Mouse (Mus musculus): Measurements from ENCODE around the gene Plpp1.
A peak's percentile ranks its signal among the peaks of the same experiment; 100 is the strongest.

The Plpp1 gene

DNA sequence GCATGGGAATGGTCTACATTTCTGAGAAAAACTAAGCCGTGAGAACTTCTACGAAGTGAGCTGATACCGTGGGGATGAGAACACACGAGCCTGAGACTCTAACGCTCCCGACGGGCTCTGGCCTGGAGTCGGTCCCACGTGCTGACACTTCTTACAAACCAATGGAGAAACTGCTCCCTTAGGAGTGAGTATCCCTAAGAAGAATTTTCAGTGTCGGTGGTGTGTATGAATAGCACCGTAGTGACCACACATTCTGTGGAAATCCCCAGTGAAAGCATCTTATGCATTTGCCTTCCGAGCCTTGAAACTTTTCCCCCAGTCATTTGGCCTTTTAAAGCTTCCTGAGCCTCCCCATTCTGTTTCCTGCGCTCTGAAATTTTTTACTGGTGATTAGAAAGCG, 27.7 kb upstream of the Plpp1 start:
- no peak for DNase-seq (ENCODE audit: low spot score in 2 of 2)

GRCm38 (mm10) chr13:112773991-112774675, 26.5 kb upstream of the Plpp1 start:
- DNase-seq (ENCODE audit: low spot score in 2 of 2): no peak

- no peak for DNase-seq (ENCODE audit: low spot score in 2 of 2)
Observed at GRCm38 (mm10) chr13:112775856-112776255, 24.7 kb upstream of the Plpp1 start.

- DNase-seq (ENCODE audit: low spot score in 2 of 2): no peak
Observed at GRCm38 (mm10) chr13:112778407-112778806, 22.2 kb upstream of the Plpp1 start.

- DNase-seq (ENCODE audit: low spot score in 2 of 2): no peak
Observed at GRCm38 (mm10) chr13:112785305-112785704, 15.3 kb upstream of the Plpp1 start.

GRCm38 (mm10) chr13:112786142-112786541, 14.4 kb upstream of the Plpp1 start:
- no peak for DNase-seq (ENCODE audit: low spot score in 2 of 2)

DNA sequence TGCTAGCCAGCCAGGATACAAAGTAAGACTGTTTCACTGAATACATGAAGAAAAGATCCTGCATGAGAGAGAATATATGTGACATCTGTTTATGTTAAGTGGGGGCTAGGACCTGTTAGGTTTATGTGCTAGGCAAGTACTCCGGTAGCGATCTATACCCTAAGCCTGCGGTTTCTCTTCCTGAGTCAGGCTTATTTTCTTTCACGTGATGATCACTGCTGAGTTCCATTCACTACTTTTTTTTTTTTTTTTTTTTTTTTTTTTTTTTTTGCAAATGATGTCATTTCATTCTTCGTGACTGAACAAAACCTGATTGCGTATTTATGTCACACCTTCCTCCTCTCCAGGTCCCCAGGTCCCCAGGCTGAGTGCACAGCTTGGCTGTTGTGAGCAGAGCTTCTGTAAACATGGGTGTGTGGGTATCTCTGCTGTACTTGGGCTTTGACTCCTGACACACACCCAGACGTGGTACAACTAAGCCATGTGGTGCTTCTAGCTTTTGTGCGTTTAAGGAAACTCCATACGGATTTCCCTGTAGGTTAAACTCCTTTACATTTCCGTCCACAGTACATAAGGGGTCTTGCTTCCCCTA, 13.6 kb upstream of the Plpp1 start:
- no peak for DNase-seq (ENCODE audit: low spot score in 2 of 2)

GRCm38 (mm10) chr13:112790774-112791173, 9.8 kb upstream of the Plpp1 start:
- no peak for DNase-seq (ENCODE audit: low spot score in 2 of 2)

GRCm38 (mm10) chr13:112791906-112792305, 8.7 kb upstream of the Plpp1 start:
- DNase-seq (ENCODE audit: low spot score in 2 of 2): no peak

DNA sequence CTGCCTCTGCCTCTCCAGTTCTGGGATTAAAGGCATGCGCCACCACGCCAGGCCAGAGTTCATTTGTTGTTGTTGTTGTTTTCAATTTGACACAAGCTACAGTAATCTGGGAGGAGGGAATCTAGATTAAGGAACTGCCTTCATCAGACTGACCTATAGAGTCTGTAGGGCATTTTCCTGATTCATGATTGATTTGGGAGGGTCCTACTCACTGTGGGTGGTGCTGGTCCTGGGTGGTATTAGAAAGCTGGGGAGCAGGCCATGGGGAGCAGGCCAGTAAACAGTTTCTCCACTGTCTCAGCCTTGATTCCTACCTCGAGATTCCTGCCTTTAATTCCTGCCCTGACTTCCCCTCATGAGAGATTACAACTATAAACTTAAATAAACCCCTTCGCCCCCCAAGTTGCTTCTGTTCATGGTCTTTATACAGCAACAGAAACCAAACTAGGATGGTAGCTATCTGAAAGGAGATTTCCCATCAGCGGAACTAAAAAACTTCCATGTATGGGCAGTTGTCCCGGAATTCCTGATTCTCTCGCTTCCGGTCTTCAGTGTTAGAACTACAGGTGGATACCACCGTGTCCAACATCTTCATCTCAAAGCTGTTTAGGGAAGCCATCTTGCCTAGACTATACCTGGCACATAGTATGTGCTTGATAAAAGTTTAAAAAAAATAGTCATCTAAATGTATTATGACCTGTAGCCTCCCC, 2.2 kb upstream of the Plpp1 start:
- no peak for DNase-seq (ENCODE audit: low spot score in 2 of 2)

GRCm38 (mm10) chr13:112798953-112799305, 1.7 kb upstream of the Plpp1 start:
- no peak for DNase-seq (ENCODE audit: low spot score in 2 of 2)

DNA sequence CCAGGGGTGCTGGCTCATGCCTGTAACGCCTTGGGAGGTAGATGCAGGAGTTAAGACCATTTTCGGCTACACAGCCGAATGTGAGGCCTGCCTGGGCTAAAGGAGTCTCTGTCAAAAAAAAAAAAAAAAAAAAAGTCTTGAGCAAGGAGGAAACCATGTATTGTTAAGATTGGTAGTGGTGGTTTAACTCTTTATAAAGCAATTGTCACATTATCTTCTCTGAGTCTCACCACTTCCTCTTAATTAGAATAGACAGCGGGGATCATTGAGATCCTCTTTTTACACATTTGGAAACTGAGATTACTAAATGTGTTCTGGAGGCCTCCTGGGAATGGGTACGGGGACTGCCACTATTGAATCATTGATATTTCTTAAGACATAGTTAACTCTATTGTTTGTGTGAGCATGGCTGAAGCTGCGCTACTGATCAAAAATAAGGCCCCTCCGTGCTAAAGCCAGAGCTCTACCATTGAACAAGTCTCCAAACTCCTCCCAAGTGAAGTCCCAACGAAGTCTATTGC, 811 bp upstream of the Plpp1 start:
- DNase-seq (ENCODE audit: low spot score in 2 of 2): no peak

DNA sequence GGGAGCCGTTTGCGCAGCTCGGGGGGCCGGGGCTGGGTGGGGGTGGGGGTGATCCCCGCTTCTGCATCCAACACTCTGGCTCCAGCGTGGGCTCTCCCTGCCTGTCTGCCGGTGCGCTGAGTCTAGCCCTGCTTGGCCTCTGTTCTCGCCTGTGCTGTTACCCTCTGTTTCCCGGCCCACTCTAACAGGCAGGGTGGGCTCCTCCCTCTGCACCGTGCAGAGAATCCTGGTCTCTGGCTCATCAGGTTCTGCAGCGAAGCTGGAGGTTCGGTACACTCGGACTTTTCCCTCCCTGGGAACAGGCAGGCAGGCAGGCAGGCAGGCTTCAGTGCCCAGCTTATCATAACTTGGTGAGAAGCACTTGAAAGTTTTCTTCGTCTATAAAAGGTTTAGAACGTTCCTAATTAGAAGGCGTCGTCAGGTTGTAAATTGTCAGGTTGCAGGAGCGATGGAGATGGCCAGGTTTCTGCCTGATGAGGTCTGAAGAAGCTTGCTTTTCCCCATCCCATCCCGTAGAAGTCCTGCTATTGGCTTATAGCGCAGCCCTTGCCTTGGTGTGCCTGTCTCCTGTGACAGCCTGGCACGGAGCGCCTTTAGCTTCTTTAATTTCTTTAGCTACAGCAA, 901 bp downstream of the Plpp1 start:
- peak in 1 of 2 experiments; percentile 33 for DNase-seq (ENCODE audit: low spot score in 2 of 2)

GRCm38 (mm10) chr13:112803106-112803505, 2.5 kb downstream of the Plpp1 start:
- no peak for DNase-seq (ENCODE audit: low spot score in 2 of 2)

DNA sequence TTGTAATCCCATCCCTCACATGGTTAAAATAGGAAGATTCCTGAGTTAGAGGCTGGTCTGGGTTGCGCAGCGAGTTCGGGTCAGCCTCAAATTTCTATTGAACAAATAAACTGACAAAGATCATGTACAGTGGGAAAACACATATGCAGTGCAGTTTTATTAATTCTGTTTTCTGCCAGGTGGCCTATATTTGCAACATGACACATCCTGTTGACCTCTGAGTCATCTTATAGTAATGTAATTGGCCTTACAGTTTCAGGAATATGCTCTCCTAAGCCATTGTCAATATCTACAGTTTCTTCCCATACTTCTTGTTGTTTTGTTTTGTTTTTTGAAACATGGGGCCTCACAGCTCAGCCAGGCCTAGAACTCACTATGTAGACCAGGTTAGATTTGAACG, 3.1 kb downstream of the Plpp1 start:
- no peak for DNase-seq (ENCODE audit: low spot score in 2 of 2)

DNA sequence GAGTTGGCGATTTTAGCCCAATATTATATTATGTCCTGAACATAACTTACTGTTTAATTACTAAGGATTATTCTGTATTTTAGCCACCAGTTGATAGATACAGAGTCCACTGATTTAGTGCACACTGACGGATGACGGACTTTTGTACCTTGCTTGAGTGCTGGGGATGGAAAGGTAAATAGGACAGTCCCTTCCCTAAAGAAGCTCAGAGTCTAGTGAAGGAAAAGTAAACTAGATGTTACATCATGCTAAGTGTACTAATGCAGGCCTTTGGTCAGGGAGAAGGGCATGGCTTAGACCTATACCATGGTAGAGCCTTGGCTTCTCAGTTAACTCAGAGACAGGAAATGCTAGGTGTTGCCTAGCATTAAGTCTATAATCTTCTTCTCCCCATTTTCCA, 4.9 kb downstream of the Plpp1 start:
- no peak for DNase-seq (ENCODE audit: low spot score in 2 of 2)

DNA sequence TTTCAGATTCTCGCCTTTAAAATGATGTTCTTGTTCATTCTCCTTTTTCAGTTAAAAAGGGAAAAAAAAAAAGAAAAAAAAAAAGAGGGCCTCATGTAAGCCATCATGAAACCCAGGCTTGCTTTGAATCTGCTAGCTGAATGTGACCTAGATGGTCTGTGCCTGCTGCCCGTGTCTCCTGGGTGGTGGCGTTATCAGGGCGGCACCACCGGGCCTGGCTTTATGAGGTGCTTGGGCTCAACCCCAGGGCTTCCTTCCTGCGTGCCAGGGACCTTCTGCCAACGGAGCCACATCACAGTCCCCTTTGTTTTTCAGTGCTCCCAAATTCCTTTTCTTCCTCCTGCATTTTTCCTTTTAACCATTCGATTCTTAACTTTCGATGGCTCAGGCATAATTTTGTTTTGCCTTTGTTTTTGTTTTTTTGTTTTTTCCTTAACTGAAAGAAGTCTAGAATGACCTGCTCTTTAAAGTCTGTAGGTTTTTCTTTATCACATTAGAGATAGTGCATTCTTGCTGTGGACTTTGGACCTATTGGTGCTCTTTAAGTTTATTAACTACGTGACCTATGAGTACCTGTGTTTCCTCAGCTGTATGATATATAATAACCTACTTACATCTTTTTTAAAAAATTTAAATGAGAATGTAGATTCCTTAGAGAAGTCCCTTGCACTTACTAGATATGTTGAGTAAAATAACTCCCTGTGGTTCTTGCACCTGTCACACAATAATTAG, 7.5 kb downstream of the Plpp1 start:
- no peak for DNase-seq (ENCODE audit: low spot score in 2 of 2)

- DNase-seq (ENCODE audit: low spot score in 2 of 2): no peak
Observed at GRCm38 (mm10) chr13:112809504-112810247, 9.1 kb downstream of the Plpp1 start.

- DNase-seq (ENCODE audit: low spot score in 2 of 2): no peak
Observed at GRCm38 (mm10) chr13:112810248-112810645, 9.7 kb downstream of the Plpp1 start.

GRCm38 (mm10) chr13:112810751-112811150, 10.2 kb downstream of the Plpp1 start:
- no peak for DNase-seq (ENCODE audit: low spot score in 2 of 2)
